ENCODE assay signal across 8 mouse cellular contexts in genomic region chr2:143846799-143847198, GRCm38 (mm10). TPM values are rescaled to one million over a fixed set of nuclear protein-coding genes. Genes with fewer than 3 reads are reported as not detected.
DNase-seq lines count a peak whose midpoint lies in the region; ATAC-seq and TF ChIP-seq lines count a peak whose summit lies in the region.

No protein-coding gene starts in this region.

- ATAC-seq in stomach, embryonic 14.5 days (ENCODE audit: insufficient number of reproducible peaks, insufficient read depth, low FRiP score, low read depth), result 0 out of 2 replicates have a peak, but pooled peaks have one; percentile 23
- no peak for ATAC-seq in midbrain, embryonic 16.5 days
- ATAC-seq in erythroblast, adult 5-6 weeks (replicated peaks; ENCODE audit: low FRiP score, poor library complexity, severe bottlenecking), result no peak

- TF ChIP-seq EP300 in heart, adult 2 months (IDR thresholded peaks at IDR 0.05; ENCODE audit: insufficient read depth, low read depth, low read length), result no peak

- H3K9ac ChIP-seq in heart, adult 2 months (ENCODE audit: low read depth, low read length), result no peak overlapping the region
- H3K9ac ChIP-seq in stomach, embryonic 14.5 days (replicated peaks; ENCODE audit: low read depth, low read length), result no peak overlapping the region
- no peak overlapping the region for H3K9ac ChIP-seq in midbrain, embryonic 16.5 days (ENCODE audit: low read depth, low read length)

- no peak for TF ChIP-seq POLR2A in heart, adult 2 months (IDR thresholded peaks at IDR 0.05; ENCODE audit: insufficient read depth, low read depth, low read length)

- no peak overlapping the region; the same call in 1 of the 2 replicates for H3K27ac ChIP-seq in heart, adult 2 months
- no peak overlapping the region for H3K27ac ChIP-seq in stomach, embryonic 14.5 days (ENCODE audit: low read length)
- no peak overlapping the region for H3K27ac ChIP-seq in midbrain, embryonic 16.5 days (ENCODE audit: low read length)

- no peaks in the 10 kb centered on the region for H3K9me3 ChIP-seq in stomach, embryonic 14.5 days (ENCODE audit: control insufficient read depth, low read depth, low read length)
- no peaks in the 10 kb centered on the region for H3K9me3 ChIP-seq in midbrain, embryonic 16.5 days (replicated peaks; ENCODE audit: control insufficient read depth, low read length, poor library complexity, severe bottlenecking)

- H3K36me3 ChIP-seq in heart, adult 2 months (ENCODE audit: control insufficient read depth, insufficient read depth, low read length), result no peaks in the 10 kb centered on the region
- no peaks in the 10 kb centered on the region for H3K36me3 ChIP-seq in stomach, embryonic 14.5 days (ENCODE audit: control insufficient read depth, insufficient read depth, low read length)
- H3K36me3 ChIP-seq in midbrain, embryonic 16.5 days (ENCODE audit: control insufficient read depth, insufficient read depth, low read length), result no peaks in the 10 kb centered on the region

- H3K27me3 ChIP-seq in heart, adult 2 months (ENCODE audit: control insufficient read depth, insufficient read depth, low read length), result no peaks in the 10 kb centered on the region
- H3K27me3 ChIP-seq in stomach, embryonic 14.5 days (ENCODE audit: control insufficient read depth, insufficient read depth, low read length), result no peaks in the 10 kb centered on the region
- H3K27me3 ChIP-seq in midbrain, embryonic 16.5 days (ENCODE audit: control insufficient read depth, insufficient read depth, low read depth, low read length), result no peaks in the 10 kb centered on the region

- WGBS in heart, adult 2 months, result 45% methylated on average over 4 of the region's 4 CpGs
- 73% methylated on average over 4 of the region's 4 CpGs for WGBS in stomach, embryonic 14.5 days
- 71% methylated on average over 4 of the region's 4 CpGs for WGBS in midbrain, embryonic 16.5 days

- H3K4me3 ChIP-seq in heart, adult 2 months, result no peak overlapping the region
- no peak overlapping the region for H3K4me3 ChIP-seq in stomach, embryonic 14.5 days (ENCODE audit: low read depth, low read length)
- H3K4me3 ChIP-seq in midbrain, embryonic 16.5 days (ENCODE audit: low read depth, low read length), result no peak overlapping the region

- intact Hi-C loops in left cerebral cortex, postnatal 4 days (cut with DNase I), result no loop called here
- intact Hi-C loops in heart, adult 2 months (cut with DNase I), result no loop called here

- peaks cover 7% of the 10 kb centered on the region for H3K4me1 ChIP-seq in heart, adult 2 months (ENCODE audit: control insufficient read depth, insufficient read depth, low read length)
- H3K4me1 ChIP-seq in stomach, embryonic 14.5 days (ENCODE audit: control insufficient read depth, insufficient read depth, low read length), result no peaks in the 10 kb centered on the region
- H3K4me1 ChIP-seq in midbrain, embryonic 16.5 days (ENCODE audit: control insufficient read depth, insufficient read depth, low read length), result no peaks in the 10 kb centered on the region

- peak; percentile 15 for DNase-seq in left cerebral cortex, postnatal 4 days
- no peak for DNase-seq in left cerebral cortex, adult 8-10 months (ENCODE audit: low spot score in 2 of 2)
- peak; percentile 42 to 67 for DNase-seq in heart, adult 2 months
- peak; percentile 81 to 86 for DNase-seq in kidney, postnatal 25 days
- no peak for DNase-seq in embryo, embryonic 10.5 days (ENCODE audit: low spot score)

- no peaks in the 10 kb centered on the region for H3K79me2 ChIP-seq in heart, adult 2 months (replicated peaks; ENCODE audit: control insufficient read depth, insufficient read depth, low read length)

- no peak overlapping the region for H3K4me2 ChIP-seq in stomach, embryonic 14.5 days (replicated peaks; ENCODE audit: low read depth, low read length)
- H3K4me2 ChIP-seq in midbrain, embryonic 16.5 days (ENCODE audit: low read length), result no peak overlapping the region

- TF ChIP-seq CTCF in heart, adult 2 months (IDR thresholded peaks at IDR 0.05), result no peak

RNA-seq across cellular contexts. Expression of gene Bfsp1, which starts 16.2 kb away (rescaled TPM):
- total RNA-seq in left cerebral cortex, postnatal 4 days (2021), result 1 to 10 TPM; 5.8 to 6.0 TPM
- total RNA-seq in left cerebral cortex, adult 8-10 months (2022), result 1 to 10 TPM in 3 of 4 experiments, under 1 TPM in 1; 0.97 to 1.5 (median 1.3) TPM
- total RNA-seq in heart, adult 2 months (2021), result under 1 TPM; 0.25 to 0.26 TPM
- 0.27 and 0.32 TPM in 2 replicates for polyA plus RNA-seq in heart, adult 2 months (2012; rRNA removed)
- 0.93 and 1.6 TPM in 2 replicates for polyA plus RNA-seq in stomach, embryonic 14.5 days (2014; fragmentation: Nextera tagmentation; extraction: Ambion mirVana)
- 1.7 and 2.0 TPM in 2 replicates for polyA plus RNA-seq in midbrain, embryonic 16.5 days (2015; fragmentation: Nextera tagmentation; extraction: Ambion mirVana)
- total RNA-seq in erythroblast, adult 5-6 weeks (2015; ENCODE audit: low replicate concordance), result not detected in 2 replicates
- 0.68 TPM in 1 of 2 replicates, not detected in the other for total RNA-seq in erythroblast, adult 5-6 weeks (2017; ENCODE audit: low replicate concordance)

Comparison
In these comparisons a context has a peak if more than half of its experiments do, and no peak if none do; other contexts are left out.
1. DNase-seq: peak in left cerebral cortex, postnatal 4 days (single experiment), heart, adult 2 months (2 of 2) and kidney, postnatal 25 days (2 of 2); none in left cerebral cortex, adult 8-10 months (0 of 2) and embryo, embryonic 10.5 days (single experiment).